Mouse (Mus musculus): Measurements from ENCODE around the gene Ulk4.

DNA sequence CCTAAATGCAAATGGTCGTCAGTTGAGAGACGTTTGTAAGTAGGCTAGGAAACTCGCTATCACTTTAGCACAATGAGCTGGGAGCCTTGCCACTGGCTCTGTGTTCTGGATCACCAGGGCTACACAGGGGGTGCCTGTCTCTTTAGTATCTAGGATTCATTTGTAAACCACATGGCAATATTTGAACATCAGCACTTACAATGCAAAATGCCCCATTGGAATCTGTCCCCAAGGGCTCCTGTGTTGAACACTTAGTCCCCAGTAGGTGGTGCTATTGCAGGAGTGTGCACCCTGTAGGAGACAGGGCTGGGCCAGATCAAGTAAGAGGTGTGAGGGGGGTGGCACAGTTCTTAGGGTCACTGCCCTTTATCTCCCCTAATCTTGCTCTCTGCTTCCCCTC, 217.7 kb downstream of the Ulk4 start:
- TF ChIP-seq POLR2A (IDR thresholded peaks at IDR 0.05; ENCODE audit: insufficient read depth, low read depth, low read length): no peak
- peak; percentile 76 for TF ChIP-seq CTCF (IDR thresholded peaks at IDR 0.05)
